In genomic region chr13:45964853-45965593, GRCm38 (mm10) we compare ENCODE assay signal across 8 mouse cellular contexts. TPM values are rescaled to one million over a fixed set of nuclear protein-coding genes. Genes with fewer than 3 reads are reported as not detected.
A peak's percentile ranks its signal among the peaks of the same experiment; 100 is the strongest.
DNase-seq lines count a peak whose midpoint lies in the region; ATAC-seq and TF ChIP-seq lines count a peak whose summit lies in the region.

Gene Atxn1 (minus strand): TSS chr13:45965008.

- peak within 1 kb of the TSS; percentile 97 for H3K9ac ChIP-seq in heart, embryonic 11.5 days (ENCODE audit: low read depth, low read length)
- peak within 1 kb of the TSS; percentile 97 for H3K9ac ChIP-seq in kidney, embryonic 16.5 days (replicated peaks; ENCODE audit: low read length)
- peak within 1 kb of the TSS; percentile 74 for H3K9ac ChIP-seq in liver, embryonic 15.5 days
- H3K9ac ChIP-seq in neural tube, embryonic 12.5 days = peak within 1 kb of the TSS; percentile 85
- H3K9ac ChIP-seq in stomach, postnatal 0 days (ENCODE audit: low read length) = peak within 1 kb of the TSS; percentile 96

- peaks cover 19% of the 10 kb centered on the region for H3K4me1 ChIP-seq in heart, embryonic 11.5 days (ENCODE audit: control insufficient read depth, insufficient read depth, low read length)
- peaks cover 44% of the 10 kb centered on the region for H3K4me1 ChIP-seq in kidney, embryonic 16.5 days (ENCODE audit: insufficient read depth, low read length)
- peaks cover 50% of the 10 kb centered on the region for H3K4me1 ChIP-seq in liver, embryonic 15.5 days (replicated peaks)
- peaks cover 32% of the 10 kb centered on the region for H3K4me1 ChIP-seq in neural tube, embryonic 12.5 days
- peaks cover 6% of the 10 kb centered on the region; the same call in 1 of the 2 replicates for H3K4me1 ChIP-seq in stomach, postnatal 0 days (replicated peaks; ENCODE audit: control insufficient read depth, insufficient read depth)

- H3K4me3 ChIP-seq in heart, embryonic 11.5 days (ENCODE audit: low read depth, low read length) = peak within 1 kb of the TSS; percentile 93
- peak within 1 kb of the TSS; percentile 92 for H3K4me3 ChIP-seq in kidney, embryonic 16.5 days (ENCODE audit: low read length)
- H3K4me3 ChIP-seq in liver, embryonic 15.5 days (replicated peaks) = peak within 1 kb of the TSS; percentile 75
- peak within 1 kb of the TSS; percentile 88 for H3K4me3 ChIP-seq in neural tube, embryonic 12.5 days
- peak within 1 kb of the TSS; percentile 99 for H3K4me3 ChIP-seq in stomach, postnatal 0 days (ENCODE audit: low read depth, low read length)

- no peaks in the 10 kb centered on the region for H3K36me3 ChIP-seq in heart, embryonic 11.5 days (ENCODE audit: control insufficient read depth, insufficient read depth, low read length)
- no peaks in the 10 kb centered on the region for H3K36me3 ChIP-seq in kidney, embryonic 16.5 days (ENCODE audit: insufficient read depth, low read length)
- H3K36me3 ChIP-seq in liver, embryonic 15.5 days (replicated peaks) = no peaks in the 10 kb centered on the region
- H3K36me3 ChIP-seq in neural tube, embryonic 12.5 days = no peaks in the 10 kb centered on the region
- no peaks in the 10 kb centered on the region for H3K36me3 ChIP-seq in stomach, postnatal 0 days (ENCODE audit: control insufficient read depth, insufficient read depth, low read length)

- ATAC-seq in erythroblast, adult 5-6 weeks (replicated peaks; ENCODE audit: low FRiP score, poor library complexity, severe bottlenecking) = peak; percentile 65
- peak; percentile 74 for ATAC-seq in heart, embryonic 11.5 days (replicated peaks; ENCODE audit: insufficient number of reproducible peaks, low FRiP score, low TSS enrichment)
- ATAC-seq in kidney, embryonic 16.5 days (ENCODE audit: low FRiP score, low TSS enrichment) = peak; percentile 79
- peak; percentile 79 for ATAC-seq in liver, embryonic 15.5 days (ENCODE audit: insufficient read depth)
- ATAC-seq in neural tube, embryonic 12.5 days (ENCODE audit: low FRiP score, low read depth) = peak; percentile 72
- ATAC-seq in stomach, postnatal 0 days (ENCODE audit: low FRiP score, low TSS enrichment) = peak; percentile 86

- no peaks in the 10 kb centered on the region for H3K9me3 ChIP-seq in heart, embryonic 11.5 days (replicated peaks; ENCODE audit: control insufficient read depth, low read length)
- H3K9me3 ChIP-seq in kidney, embryonic 16.5 days (ENCODE audit: low read length) = no peaks in the 10 kb centered on the region
- no peaks in the 10 kb centered on the region for H3K9me3 ChIP-seq in liver, embryonic 15.5 days (replicated peaks)
- no peaks in the 10 kb centered on the region for H3K9me3 ChIP-seq in neural tube, embryonic 12.5 days
- H3K9me3 ChIP-seq in stomach, postnatal 0 days (ENCODE audit: control insufficient read depth, low read length) = no peaks in the 10 kb centered on the region

- under 1% methylated on average over 39 of the region's 53 CpGs for WGBS in heart, embryonic 11.5 days (ENCODE audit: insufficient replicate concordance)
- 0% methylated on average over 47 of the region's 53 CpGs for WGBS in kidney, embryonic 16.5 days
- under 1% methylated on average over 53 of the region's 53 CpGs for WGBS in liver, embryonic 15.5 days (ENCODE audit: insufficient replicate concordance)
- WGBS in neural tube, embryonic 12.5 days = 0% methylated on average over 42 of the region's 53 CpGs
- WGBS in stomach, postnatal 0 days = under 1% methylated on average over 38 of the region's 53 CpGs

- peak within 1 kb of the TSS; percentile 95 for H3K4me2 ChIP-seq in heart, embryonic 11.5 days
- H3K4me2 ChIP-seq in kidney, embryonic 16.5 days (replicated peaks; ENCODE audit: low read depth, low read length) = peak within 1 kb of the TSS; percentile 88
- H3K4me2 ChIP-seq in liver, embryonic 15.5 days = peak within 1 kb of the TSS; percentile 97
- H3K4me2 ChIP-seq in neural tube, embryonic 12.5 days (replicated peaks) = peak within 1 kb of the TSS; percentile 90
- peak within 1 kb of the TSS; percentile 81 for H3K4me2 ChIP-seq in stomach, postnatal 0 days (replicated peaks; ENCODE audit: low read depth)

- no peak for TF ChIP-seq CTCF in stomach, postnatal 0 days (IDR thresholded peaks at IDR 0.05; ENCODE audit: low read depth)

- DNase-seq in CD4-positive helper T cell, adult 2 months (ENCODE audit: low read depth, low spot score) = peak; percentile 92
- DNase-seq in brain, adult 2 months (ENCODE audit: low read depth, low spot score) = peak; percentile 94
- peak; percentile 92 for DNase-seq in stomach, postnatal 0 days (ENCODE audit: low spot score)

- TF ChIP-seq EP300 in stomach, postnatal 0 days (optimal IDR thresholded peaks at IDR 0.05) = no peak

- H3K27ac ChIP-seq in heart, embryonic 11.5 days (ENCODE audit: low read depth, low read length) = peak within 1 kb of the TSS; percentile 97
- H3K27ac ChIP-seq in kidney, embryonic 16.5 days (ENCODE audit: low read length) = peak within 1 kb of the TSS; percentile 96
- H3K27ac ChIP-seq in liver, embryonic 15.5 days (replicated peaks) = peak within 1 kb of the TSS; percentile 83
- peak within 1 kb of the TSS; percentile 93 for H3K27ac ChIP-seq in neural tube, embryonic 12.5 days
- peak within 1 kb of the TSS; percentile 98 for H3K27ac ChIP-seq in stomach, postnatal 0 days (replicated peaks)

- no peaks in the 10 kb centered on the region for H3K27me3 ChIP-seq in heart, embryonic 11.5 days (ENCODE audit: control insufficient read depth, insufficient read depth, low read length)
- H3K27me3 ChIP-seq in kidney, embryonic 16.5 days (ENCODE audit: insufficient read depth, low read length) = no peaks in the 10 kb centered on the region
- H3K27me3 ChIP-seq in liver, embryonic 15.5 days = peaks cover 19% of the 10 kb centered on the region
- no peaks in the 10 kb centered on the region for H3K27me3 ChIP-seq in neural tube, embryonic 12.5 days (replicated peaks)
- no peaks in the 10 kb centered on the region for H3K27me3 ChIP-seq in stomach, postnatal 0 days (ENCODE audit: control insufficient read depth, insufficient read depth, low read length)

RNA-seq across cellular contexts. Expression of gene Atxn1, which starts in this region (rescaled TPM):
- under 0.01 and 2.9 TPM in 2 replicates for total RNA-seq in erythroblast, adult 5-6 weeks (2015; ENCODE audit: low replicate concordance)
- total RNA-seq in erythroblast, adult 5-6 weeks (2017; ENCODE audit: low replicate concordance) = 2.2 and 2.4 TPM in 2 replicates
- polyA plus RNA-seq in heart, embryonic 11.5 days (2014; fragmentation: Nextera tagmentation; extraction: Ambion mirVana) = 3.4 and 6.4 TPM in 2 replicates
- polyA plus RNA-seq in kidney, embryonic 16.5 days (2015; fragmentation: Nextera tagmentation; extraction: Ambion mirVana) = 5.9 and 7.6 TPM in 2 replicates
- polyA plus RNA-seq in liver, embryonic 15.5 days (2015; fragmentation: Nextera tagmentation; extraction: Ambion mirVana) = 2.3 and 2.6 TPM in 2 replicates
- 3.4 and 4.2 TPM in 2 replicates for polyA plus RNA-seq in neural tube, embryonic 12.5 days (2016; fragmentation: Nextera tagmentation; extraction: Ambion mirVana)
- 7.0 TPM in 2 replicates for polyA plus RNA-seq in stomach, postnatal 0 days (2015; fragmentation: Nextera tagmentation; extraction: Ambion mirVana)

Comparison
In these comparisons a context has a peak if more than half of its experiments do, and no peak if none do; other contexts are left out.
1. Peak in every context shown above with its lines: DNase-seq, ATAC-seq, H3K4me3 ChIP-seq and H3K27ac ChIP-seq.